Mouse (Mus musculus) neutrophil, adult 5-6 weeks (primary cell): ENCODE results near the gene Pof1b. TPM values are rescaled to one million over a fixed set of nuclear protein-coding genes. Genes with fewer than 3 reads are reported as not detected.

ENCODE experiments used
- ATAC-seq: fragments of 151-379, 151-347 bp; 2 replicates; pipeline ENCODE4 v1.8.0; 2017; ENCODE audit warnings: mild to moderate bottlenecking, moderate TSS enrichment; ENCODE audit not compliant: insufficient number of reproducible peaks, poor library complexity, low FRiP score, severe bottlenecking; ENCODE audit errors: extremely low read depth
- total RNA-seq: library from RNA; stranded (forward); fragments of 200-1000 nt; gene quantifications from 2 replicates; pipeline ENCODE4 v1.2.3, GENCODE M21; 2017

Gene Pof1b
- 0.12 and 0.35 TPM in 2 replicates for total RNA-seq

- no peak for ATAC-seq
These were observed at the start of gene Pof1b for GRCm38 (mm10) chrX:112698508-112698907. Gene Pof1b, minus strand, starts transcription at chrX:112698651.

GRCm38 (mm10) chrX:112716587-112716986 lies 18.1 kb upstream of the Pof1b start:
- no peak for ATAC-seq

GRCm38 (mm10) chrX:112694392-112694791 lies 4.1 kb downstream of the Pof1b start:
- ATAC-seq, result no peak

GRCm38 (mm10) chrX:112680605-112681004 lies 17.8 kb downstream of the Pof1b start:
- ATAC-seq, result no peak

- no peak for ATAC-seq
These were observed 22.9 kb downstream of the Pof1b start for GRCm38 (mm10) chrX:112675525-112675924.

GRCm38 (mm10) chrX:112601306-112602120 lies 96.9 kb downstream of the Pof1b start:
- ATAC-seq, result no peak

- no peak for ATAC-seq
These were observed 97.7 kb downstream of the Pof1b start, which contains the start of gene Zfp711 for GRCm38 (mm10) chrX:112600511-112601305. Gene Zfp711, plus strand, starts transcription at chrX:112600526.

Other genes starting within 250 kb of the Pof1b start
- gene 2010106E10Rik, start 203.4 kb downstream of the Pof1b start, total RNA-seq, result not detected in 2 replicates
- gene Zfp711, start 98.1 kb downstream of the Pof1b start, total RNA-seq, result not detected in 2 replicates